Mouse (Mus musculus) CD4-positive, CD25-positive, alpha-beta regulatory T cell, adult 4 months (primary cell): Measurements from ENCODE around the gene Elof1. TPM values are rescaled to one million over a fixed set of nuclear protein-coding genes. Genes with fewer than 3 reads are reported as not detected.

Experiments used
- ATAC-seq: one replicate; pipeline ENCODE4 v1.8.0; 2017
- polyA plus RNA-seq, 2 experiments: library from polyadenylated mRNA; unstranded; fragments of 100-300 nt; shearing (Covaris generic); gene quantifications; one replicate each; pipeline ENCODE4 v1.2.1; 2017

Elof1 gene
- polyA plus RNA-seq, 2 experiments from 2014 or later = 76.4 to 95.1 TPM

GRCm38 (mm10) chr9:22135644-22136390 lies 18.8 kb upstream of the Elof1 start, which contains the start of gene Acp5:
Gene Acp5 (minus strand): TSS chr9:22135711.
- ATAC-seq = peak; percentile 87

- ATAC-seq = no peak
Measured at GRCm38 (mm10) chr9:22134988-22135643, 18.1 kb upstream of the Elof1 start.

DNA sequence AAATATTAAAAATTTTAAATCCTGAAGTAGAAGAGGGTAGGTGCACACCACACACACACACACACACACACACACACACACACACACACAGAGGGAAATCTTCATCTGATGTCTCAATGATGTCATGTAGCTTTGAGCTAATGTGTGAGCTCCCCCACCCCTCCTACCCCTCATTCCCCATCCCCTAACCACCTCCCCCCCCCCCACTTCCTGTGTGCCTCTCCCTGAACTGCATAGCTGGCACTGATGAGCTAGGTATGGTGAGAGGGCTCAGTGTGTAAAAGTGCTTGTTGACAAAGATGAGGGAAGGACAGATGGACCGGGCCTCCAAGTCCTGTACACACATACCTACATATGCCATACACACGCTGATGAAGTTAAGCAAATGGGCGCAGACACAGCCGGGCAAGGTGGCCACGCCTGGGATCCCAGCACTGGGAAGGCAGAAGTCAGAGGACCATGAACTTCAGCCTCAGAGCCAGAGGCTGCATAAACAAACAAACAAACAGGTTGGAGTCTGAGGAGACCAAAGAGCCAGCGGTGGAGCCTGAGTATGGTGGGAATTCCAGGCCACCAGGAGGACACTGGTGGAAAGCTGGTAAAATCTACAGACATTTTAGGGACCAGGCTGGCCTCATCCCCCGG lies 17.4 kb upstream of the Elof1 start:
- peak; percentile 37 for ATAC-seq

DNA sequence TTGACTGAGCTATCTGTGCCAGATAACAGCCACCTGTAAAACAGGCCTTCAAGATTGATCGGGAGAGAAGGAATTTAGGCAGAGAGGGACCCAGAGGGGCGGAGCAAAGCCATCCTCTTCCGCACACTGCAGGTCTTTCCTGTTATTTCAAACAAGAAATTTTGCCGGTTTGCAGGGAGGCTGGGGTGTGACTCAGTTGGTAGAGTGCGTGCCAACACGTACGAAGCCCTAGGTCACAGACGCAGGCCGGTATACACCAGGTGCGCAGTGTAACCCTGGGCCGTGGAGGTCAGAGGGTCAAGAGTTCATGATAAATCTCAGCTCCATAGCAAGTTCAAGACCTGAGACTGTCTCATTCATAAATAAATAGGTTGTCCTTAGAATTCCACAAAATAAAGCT lies 15.2 kb upstream of the Elof1 start:
- ATAC-seq = peak; percentile 33

DNA sequence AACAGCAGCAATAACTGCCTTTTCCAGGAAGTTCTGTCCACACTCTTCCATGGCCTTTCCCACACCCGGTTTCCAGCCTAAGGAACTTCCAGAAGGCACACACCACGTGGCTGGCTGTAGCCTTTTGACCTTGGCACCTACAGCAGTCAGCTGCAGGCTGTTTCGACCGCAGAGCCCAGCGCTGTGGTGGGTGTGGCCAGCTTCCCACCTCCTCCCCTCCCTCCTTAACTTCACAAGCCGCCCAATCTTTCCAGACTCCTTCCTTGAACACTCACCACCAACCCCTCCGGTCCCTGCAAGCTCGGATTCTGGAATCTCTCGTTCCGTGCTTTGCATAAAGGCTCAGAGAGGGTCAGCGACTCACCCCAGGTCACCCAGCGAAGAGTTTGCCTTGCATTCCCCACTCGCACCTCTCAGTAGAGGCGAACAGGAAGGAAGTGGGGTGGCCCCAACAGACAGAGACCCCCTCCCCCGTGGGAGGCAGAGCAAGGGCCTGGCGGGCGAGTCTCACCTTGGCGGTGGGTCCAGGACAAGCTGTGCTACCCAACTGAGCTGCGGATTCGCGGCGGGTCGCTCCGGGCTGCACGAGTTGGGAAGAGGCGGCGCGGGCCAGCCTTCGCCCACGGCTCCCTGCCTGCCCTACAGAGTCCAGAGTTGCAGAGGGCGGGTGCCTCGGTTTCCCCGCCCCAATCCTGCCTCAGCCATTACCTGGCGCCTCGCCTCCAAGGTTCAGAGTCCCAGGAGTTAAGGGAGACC lies 14.4 kb upstream of the Elof1 start:
- peak; percentile 32 for ATAC-seq

- no peak for ATAC-seq
Measured at GRCm38 (mm10) chr9:22125246-22126027, 8.5 kb upstream of the Elof1 start.

GRCm38 (mm10) chr9:22124169-22124568 lies 7.2 kb upstream of the Elof1 start:
- ATAC-seq = no peak

DNA sequence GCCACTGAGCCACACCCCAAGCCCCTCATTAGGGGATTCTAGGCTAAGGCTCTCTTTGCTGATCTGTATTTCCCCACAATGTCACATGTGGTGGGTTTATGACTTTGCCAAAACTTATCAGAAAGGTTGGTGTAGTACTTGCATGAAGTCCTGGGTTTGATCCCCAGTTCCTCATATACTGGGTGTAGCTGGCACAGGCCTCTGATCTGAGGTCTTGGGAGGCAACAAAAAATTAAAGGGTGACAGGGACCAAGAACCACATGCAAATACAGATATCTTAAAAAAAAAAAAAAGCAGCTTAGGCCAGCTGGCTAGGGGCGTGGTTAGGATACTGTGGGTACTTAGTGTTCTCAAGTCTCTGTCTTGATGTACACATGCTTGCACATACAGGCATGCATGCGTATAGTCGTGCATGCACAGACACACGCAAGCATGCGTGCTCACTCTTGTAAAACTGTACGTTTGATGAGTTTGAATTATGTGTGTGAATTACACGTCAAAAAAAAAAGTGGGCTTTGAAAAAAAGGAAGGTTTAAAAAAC lies 6.2 kb upstream of the Elof1 start:
- ATAC-seq = peak; percentile 54

DNA sequence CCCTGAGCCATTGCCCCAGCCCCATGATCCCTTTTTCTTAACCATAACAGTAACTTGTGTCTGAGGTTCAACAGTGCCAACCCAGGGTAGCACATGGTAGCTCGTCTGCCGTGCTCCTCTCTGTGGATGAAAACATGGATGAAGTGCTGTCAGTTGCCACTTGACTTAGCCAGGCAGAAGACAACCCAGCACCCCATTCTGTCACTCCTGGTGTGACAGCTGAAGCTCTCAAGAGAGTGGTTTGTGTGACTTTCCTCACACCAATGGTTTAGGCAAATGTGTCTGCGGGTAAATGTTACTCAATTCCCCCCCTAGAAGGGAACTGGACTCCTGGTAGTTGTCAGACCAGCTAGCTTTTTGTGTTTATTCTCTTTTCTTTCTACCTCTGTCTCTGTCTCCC lies 5.0 kb upstream of the Elof1 start:
- no peak for ATAC-seq

- no peak for ATAC-seq
Measured at GRCm38 (mm10) chr9:22121545-22121944, 4.6 kb upstream of the Elof1 start.

DNA sequence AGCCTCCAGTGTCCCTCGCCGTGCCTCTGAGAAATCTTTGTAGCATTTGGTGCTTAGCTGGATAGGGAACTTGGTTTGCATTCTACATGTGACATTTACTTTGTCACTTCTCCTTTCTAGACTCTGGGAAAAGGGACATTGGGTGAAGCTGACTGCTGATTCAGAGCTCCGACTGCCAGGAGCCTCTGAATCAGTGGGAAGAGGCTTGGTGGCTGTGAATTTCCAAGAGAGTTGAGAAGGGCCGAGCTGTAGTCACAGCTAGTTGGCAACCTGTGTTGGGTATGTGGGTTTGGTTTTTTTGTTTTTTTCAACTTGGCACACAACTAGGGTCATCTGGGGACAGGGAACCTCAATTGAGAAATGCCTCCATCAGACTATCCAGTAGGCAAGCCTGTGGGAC lies 2.6 kb upstream of the Elof1 start:
- ATAC-seq = no peak

DNA sequence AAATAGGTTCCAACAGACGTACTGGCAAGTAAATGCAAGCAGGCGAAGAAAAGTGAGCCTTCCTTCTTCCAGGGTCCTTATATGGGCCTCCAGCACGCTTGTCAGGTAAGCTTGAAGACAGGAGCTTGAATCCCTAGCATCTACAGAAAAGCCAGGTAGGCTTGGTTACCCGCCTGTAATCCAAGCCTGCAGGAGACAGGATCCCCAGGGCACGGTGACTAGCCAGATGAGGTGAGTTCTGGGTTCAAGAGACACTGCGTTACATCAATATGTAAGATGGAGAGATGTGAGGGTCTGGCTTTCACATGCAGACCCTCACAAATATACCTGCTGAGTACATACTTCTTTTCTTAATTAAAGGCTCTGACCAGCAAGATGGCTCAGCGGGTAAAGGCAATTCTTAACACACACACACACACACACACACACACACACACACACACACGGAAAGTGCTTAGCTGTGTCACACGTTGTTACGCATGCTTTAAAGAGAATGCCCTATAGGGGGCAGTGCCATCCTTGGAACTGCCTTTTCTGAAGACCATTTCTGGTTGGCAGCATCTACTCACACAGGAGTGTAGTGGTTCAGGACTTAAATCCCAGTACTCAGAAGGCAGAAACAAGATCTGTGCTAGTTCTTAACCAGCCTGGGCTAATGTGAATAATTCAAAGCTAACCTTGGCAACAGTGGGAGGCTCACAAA lies 933 bp upstream of the Elof1 start:
- peak; percentile 60 for ATAC-seq

DNA sequence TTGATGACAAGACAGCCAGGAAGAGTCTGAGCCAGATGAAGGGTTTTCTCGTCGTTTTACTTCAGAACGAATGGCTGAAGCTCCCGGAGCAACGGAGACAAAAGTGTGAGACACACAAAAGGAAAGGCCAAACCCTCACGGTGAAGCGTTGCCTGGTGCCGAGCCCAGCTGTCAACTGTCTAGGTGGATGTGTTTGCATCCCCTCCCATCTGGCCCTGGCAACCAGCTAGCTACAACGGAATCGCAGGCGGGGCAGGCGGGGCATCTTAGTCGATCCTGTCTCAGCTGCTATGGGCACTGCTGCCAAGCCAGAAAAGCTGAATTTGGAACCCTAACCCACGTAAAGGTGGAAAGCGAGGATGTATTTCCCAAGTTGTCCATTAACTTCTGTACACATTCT lies 886 bp downstream of the Elof1 start:
- no peak for ATAC-seq

DNA sequence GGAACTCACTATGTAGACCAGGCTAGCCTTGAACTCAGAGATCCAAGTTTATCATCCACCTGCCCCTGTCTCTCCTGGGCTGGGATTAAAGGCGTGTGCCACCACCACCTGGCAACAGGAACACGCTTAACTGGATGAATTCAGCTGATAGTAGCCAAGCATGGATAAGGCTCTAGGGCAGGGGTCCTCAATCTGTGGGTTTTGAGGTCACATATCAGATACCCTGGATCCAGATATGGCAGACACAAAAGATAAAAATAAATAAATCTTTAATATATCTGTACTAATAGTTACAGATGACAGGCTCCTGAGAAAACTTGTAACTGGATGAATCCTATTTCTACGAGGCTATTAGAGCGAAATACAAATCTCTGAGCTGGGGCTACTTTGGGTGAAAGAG lies 1.3 kb downstream of the Elof1 start:
- ATAC-seq = no peak

- ATAC-seq = no peak
Measured at GRCm38 (mm10) chr9:22108194-22108593, 8.8 kb downstream of the Elof1 start.

- ATAC-seq = no peak
Measured at GRCm38 (mm10) chr9:22099922-22100321, 17.1 kb downstream of the Elof1 start.

DNA sequence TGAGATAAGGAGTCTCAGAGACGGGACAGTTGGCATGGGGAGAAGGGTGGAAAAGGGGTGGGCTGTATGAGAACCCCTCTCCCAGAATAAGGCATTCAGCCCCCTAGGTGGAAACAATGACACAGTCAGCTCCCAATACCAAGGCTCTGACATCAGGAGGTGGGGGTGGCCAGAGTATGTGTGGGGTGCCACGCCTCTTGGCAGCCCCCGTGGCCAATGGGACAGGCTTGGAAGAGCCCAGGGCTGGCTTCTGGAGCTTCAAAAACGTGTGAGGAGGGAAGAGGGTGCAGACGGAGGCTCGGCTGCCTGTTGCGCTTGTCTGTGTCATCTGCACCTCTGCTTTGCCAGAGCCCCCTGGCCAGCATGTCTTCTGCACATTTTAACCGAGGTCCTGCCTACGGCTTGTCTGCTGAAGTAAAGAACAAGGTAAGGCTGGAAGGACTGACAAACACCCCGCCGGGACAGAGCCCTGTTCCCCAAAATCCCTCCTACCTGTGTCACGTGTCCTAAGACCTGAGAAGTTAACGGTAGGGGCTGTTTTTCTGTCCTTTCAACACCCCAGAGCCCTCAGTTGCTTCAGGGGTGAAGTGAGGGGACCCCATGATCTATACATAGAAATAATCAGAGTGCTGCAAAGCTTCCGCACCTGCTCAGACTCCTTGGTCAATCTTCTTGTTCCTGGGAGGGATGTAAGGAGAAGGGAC lies 17.8 kb downstream of the Elof1 start, which contains the start of gene Cnn1:
TSS of gene Cnn1 (plus strand) at position 224 of the 704 bp plus-strand sequence.
- ATAC-seq = no peak

GRCm38 (mm10) chr9:22095854-22096307 lies 21.1 kb downstream of the Elof1 start:
- peak; percentile 99 for ATAC-seq

DNA sequence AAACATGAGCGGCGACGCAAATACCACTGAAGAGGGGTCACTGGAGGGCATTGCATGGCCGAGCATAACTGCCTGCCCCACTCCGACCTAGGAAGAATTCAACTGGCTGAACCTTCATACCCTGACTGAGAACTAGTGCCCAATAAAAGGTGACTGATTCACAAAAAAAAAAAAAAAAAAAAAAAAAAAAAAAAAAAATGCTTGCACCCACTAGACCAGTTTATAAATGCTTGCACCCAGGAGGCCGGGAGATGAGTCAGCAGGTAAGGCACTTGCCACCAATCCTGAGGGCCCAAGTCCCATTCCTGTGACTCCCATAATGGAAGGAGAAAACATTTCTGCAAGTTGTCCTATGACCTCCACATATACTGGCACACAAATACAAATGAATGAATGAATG lies 24.2 kb downstream of the Elof1 start:
- no peak for ATAC-seq

- ATAC-seq = no peak
Measured at GRCm38 (mm10) chr9:22089986-22090385, 27.0 kb downstream of the Elof1 start.
